Mouse (Mus musculus) adrenal gland, postnatal 10 days (tissue): ENCODE data around the gene Sh3bp4. TPM values are rescaled to one million over a fixed set of nuclear protein-coding genes. Genes with fewer than 3 reads are reported as not detected.

Source experiments
- DNase-seq: peaks from one replicate; pipeline ENCODE4 v3.0.0; 2021; ENCODE audit warnings: mixed read lengths
- total RNA-seq, 2 experiments: library from RNA; stranded (reverse); gene quantifications; 2 replicates each; pipeline ENCODE4 v1.2.3; 2021

Gene Sh3bp4
- total RNA-seq, 2 experiments from 2014 or later: 13.4 to 17.6 TPM

DNA sequence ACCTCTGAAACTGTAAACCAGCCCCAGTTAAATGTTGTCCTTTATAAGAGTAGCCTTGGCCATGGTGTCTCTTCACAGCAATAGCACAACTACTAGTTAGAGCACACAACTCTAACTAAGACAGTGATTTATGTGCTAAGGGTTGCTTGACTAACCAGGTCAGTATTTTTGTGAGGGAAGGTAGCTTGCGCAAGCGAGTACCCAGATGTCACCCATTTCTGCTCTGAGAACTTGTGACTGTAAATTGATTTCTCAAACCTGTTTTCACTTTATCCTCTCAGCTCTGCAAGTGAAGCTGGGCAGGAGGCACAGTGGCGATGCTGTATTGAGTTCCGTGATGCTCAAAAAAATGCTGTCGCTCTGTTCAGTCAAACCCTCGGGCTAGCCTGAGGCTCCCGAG, 117.2 kb downstream of the Sh3bp4 start:
- no peak for DNase-seq

DNA sequence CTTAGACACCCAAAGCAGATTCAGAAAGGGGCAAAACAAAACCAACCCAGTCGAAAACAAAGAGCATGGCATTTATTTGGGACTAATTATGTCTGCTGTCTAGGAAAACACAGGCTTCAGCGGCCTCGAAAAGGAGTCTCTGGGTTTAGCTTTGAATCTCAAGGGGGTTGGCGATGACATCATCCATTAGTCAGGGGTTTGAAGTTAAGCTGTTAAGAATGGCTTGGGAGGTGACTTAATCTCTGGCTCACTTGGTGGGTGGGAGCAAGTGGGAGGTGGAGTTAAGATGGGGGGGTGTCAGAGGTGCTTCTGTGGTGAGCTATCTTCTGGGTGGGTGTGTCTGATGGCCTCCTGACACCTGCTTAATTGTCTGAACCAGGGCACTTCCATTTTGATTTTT, 117.9 kb downstream of the Sh3bp4 start:
- peak; percentile 19 for DNase-seq

- no peak for DNase-seq
These were observed 119.0 kb downstream of the Sh3bp4 start for GRCm38 (mm10) chr1:89189204-89189603.

DNA sequence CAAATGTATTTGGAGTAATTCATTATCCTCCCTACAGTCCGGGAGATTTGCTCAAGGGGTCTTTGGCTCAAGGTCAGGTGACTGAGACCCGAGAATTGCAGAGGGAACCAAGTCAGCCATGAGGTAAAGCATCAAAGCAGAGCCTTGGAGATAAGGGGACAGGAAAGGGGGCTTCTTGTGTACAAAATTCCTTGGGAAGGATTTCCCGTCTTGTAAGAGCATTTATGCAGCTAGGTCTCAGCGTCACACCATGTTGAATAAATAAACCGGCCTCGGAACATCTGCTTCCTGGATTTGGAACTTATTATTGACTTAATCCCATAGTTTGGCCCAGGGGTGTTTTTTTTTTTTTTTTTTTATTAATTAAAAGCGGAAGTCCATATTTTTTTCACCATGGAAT, 120.4 kb downstream of the Sh3bp4 start:
- no peak for DNase-seq

DNA sequence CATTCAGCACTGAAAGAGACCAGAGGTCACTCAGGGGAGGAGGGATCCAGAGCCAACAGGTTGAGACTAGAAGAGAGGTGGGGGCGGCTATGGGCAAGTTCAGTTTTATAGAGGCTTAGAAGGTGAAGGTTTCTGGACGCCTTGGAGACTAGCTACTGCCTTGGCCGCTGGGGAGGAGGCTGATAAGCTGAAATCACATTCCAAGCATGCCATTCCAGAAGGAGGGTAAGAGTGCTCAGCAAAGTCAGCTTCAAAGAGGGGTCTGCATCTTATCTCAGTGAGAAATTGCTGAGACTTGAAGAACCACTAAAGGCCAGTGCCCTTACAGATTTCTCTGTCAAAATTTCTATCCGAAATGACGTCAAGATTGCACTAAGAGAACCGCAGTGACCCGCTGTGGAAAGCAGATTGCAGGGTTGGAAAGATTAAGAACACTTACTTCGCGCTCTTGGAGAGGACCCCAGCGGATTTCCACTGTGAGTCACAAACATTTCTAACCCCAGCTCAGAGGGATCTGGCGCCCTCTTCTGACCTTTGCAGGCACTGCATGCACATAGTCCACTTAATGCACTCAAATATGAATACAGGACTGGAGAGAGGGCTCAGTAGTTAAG, 121.0 kb downstream of the Sh3bp4 start:
- DNase-seq: peak; percentile 89

DNA sequence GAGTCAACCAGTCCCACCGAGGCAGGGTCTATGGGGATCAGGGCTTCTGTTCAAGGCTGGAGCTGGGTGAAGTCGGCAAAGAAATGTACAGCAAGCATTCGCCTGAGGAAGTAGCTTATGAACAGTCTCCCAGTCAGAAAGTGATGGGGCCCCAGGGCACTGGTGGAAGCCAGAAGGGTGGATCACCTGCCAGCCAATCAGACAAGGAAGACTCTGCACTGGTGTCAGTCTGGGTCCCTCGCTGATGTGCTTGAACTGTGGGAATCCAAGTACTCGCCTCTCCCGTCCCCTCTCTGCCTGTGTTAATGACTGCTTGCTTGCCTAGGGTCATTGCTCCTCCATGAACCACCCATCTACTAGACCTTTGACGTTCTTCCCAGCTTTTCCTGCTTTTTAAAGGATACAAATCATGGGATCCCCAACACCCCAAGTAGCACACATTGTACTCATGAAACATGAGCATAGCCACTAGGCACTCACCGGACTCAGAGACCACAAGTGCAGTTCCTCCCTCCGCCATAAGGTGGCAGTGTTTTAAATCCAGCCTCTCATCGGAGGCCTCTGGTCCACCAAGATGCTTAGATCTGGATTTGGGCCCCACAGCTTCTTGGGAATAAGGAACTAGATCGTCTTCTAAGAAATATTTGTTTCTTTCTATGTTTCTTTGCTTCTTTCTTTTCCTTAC, 122.5 kb downstream of the Sh3bp4 start:
- peak; percentile 64 for DNase-seq

- no peak for DNase-seq
These were observed 123.4 kb downstream of the Sh3bp4 start for GRCm38 (mm10) chr1:89193576-89193975.

DNA sequence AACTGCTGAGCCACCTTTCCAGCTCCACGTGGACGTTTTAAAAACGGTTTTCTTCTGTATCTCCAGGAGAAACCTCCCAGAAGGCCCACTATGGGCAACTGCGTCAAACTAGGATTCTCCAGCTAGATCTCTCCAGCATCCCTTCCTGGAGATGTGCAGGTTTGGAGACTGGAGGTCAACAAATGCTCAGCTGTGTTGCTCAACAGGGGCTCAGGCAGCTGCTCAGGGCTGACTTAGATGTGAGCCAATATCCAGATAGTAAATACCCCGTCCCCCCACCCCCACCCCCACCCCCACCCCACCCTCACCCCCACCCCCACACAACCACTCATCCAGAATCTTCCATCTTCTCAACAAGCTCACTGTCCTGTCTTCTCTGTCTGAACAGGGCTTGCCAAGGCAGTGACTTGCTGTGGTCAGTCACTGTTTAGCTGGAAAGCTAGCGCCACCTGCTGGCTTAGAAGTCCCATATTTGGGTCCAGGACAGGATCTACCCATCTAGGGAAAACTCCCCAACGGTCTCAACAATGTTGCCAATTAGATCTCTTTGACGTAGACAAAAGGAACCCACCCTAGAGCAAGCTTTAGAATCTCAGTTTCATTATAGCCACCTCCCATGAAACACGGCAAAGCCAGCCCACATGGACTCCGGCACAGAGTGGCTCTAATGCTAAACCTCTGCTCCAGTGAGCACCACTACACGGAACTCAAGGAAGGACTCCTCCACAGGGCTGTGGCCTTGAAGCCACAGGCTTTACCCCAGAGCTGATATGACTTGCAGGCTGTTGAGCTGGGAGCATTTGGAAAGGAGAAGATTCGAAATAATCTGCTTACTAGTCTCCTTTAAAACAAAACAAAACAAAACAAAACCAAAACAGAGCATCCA, 125.9 kb downstream of the Sh3bp4 start:
- peak; percentile 87 for DNase-seq
